Mouse (Mus musculus) 3T3-L1 (cell line): ENCODE measurements at regions not wholly inside any gene's neighbourhood (a gene's known extent, or its start where the extent isn't known, plus 50 kb on each side); places are given as distances from the start of the nearest gene placed in this dataset.

Experiments
- DNase-seq: peaks from one replicate; pipeline ENCODE4 v3.0.0-alpha.2; 2015; ENCODE audit warnings: low read depth, low spot score

DNA sequence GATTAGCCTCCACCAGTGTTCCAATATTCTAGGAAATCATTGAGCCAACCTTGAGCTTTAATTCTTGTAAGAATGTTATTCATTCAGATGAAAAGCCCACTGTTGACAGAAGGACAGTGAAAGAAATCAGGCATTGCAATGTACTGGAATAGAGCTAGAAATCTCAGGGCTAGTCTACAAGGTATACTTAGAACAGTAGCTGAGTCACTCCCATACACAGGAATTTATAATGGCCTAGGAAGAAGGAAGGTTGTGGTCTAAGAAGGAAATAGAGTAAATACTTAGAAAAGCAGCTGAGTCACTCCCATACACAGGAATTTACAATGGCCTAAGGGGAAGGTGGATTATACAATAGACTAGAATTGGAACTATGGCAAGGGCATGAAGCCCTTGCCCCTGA is 174.6 kb downstream of the Fam181b start:
- peak; percentile 58 for DNase-seq

DNA sequence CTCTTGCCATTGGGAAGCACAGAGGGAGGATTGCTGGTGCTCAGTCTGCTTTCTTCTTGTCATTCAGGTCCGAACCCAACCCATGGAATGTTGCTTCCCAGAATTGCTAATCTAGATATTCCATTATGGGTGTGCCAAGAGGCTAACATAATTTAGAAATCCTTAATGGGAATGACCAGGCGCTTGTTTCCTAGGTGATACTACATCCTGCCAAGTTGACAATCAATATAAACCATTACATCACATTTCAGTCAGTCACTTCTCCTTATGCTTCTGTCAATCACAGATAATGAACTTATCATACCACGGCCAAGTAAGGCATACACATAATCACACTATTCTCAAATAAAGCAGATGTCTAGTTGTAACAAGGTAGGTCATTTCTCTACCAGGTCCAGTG is 206.1 kb downstream of the Fam181b start:
- no peak for DNase-seq

DNA sequence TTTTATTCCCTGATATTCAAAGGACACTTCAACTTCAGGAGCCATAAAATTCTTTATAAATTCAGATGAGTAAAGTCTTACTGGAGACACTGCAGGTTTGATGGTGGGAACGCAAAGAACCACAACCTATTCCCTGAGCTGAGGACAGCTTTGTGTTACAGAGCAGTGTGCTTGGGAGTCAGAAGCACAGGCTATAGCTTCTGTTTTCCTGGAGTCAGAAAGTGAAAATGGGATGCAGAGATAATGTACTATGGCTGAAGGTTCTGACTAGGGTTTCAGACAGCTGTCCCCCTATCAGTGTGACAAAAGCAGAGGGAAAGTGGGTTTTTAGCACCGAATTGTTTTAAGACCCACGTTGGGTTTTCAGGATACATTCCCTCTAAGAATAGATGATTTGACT is 211.8 kb downstream of the Fam181b start:
- no peak for DNase-seq

DNA sequence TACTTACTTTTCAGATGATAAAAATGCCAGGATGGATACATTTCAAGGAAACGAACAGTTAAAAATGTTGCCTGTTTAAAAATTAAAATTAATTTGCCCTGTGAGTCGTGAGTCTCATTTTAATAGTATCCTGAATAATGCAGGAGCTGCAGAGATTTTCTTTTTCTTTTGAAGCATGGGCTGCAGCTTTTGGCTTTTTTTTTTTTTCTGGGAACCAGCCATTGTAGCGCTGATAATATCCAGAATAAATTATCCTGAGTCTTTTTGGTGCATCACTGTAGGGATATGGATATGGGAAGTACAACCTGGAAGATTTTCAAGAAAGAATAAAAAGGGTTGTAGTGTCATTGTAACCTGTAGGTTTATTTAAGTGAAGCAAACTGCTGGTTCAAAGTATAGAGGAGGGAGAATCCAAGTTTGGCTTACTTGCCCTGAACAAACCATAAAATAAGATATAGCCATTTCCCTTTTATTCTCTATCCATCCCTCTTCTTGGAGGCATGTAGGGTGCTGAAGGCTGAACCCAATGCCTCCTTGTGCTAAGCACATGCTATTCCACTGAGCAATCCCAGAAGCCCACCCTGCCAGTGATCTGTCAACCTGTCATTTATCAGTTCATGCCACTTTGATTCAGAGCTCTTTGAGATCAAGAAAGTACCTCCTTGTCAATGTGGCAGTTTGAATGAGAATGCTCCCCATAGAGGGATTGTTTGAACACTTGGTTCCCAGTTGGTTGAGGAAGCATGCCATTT is 212.5 kb downstream of the Fam181b start:
- DNase-seq: no peak

- no peak for DNase-seq
Observed at GRCm38 (mm10) chr7:93312731-93313130, 233.1 kb downstream of the Fam181b start.

DNA sequence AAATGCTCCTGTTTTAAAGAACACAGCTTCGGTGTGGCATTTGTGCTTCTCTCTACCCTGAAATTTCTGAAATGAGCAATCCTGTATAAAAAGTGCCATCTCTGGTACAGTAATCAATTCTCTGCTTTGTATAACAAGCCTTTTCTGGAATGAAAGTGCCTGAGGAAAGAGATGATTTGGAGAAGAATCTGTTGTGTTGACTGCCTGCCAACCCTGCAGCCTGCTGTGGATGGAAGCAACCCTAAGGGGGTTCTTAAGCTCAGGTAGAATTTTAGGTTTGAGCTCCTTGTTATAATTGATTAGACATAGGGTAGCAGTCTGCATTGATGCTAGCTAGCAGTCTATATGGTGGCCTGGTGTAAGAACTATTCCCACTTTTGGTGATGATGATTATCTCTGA is 251.7 kb downstream of the Fam181b start:
- DNase-seq: no peak

- DNase-seq: no peak
Observed at GRCm38 (mm10) chr7:93332203-93332602, 252.5 kb downstream of the Fam181b start.

GRCm38 (mm10) chr7:93336420-93336819 is 256.8 kb downstream of the Fam181b start:
- DNase-seq: peak; percentile 71
